Mouse (Mus musculus) embryonic facial prominence, embryonic 11.5 days (tissue): ENCODE measurements around the gene Bmx. TPM values are rescaled to one million over a fixed set of nuclear protein-coding genes. Genes with fewer than 3 reads are reported as not detected.

Experiments used
- polyA plus RNA-seq: library from polyadenylated mRNA; unstranded; fragments of >200 nt; fragmentation: Nextera tagmentation; extraction: Ambion mirVana; gene quantifications from 2 replicates; pipeline ENCODE4 v1.2.1, GENCODE M21; 2014

Gene Bmx
- polyA plus RNA-seq, 1 experiment from 2014 or later, result 0.59 TPM

Other genes starting within 250 kb of the Bmx start
- 0.24 and 0.34 TPM in 2 replicates for gene Car5b, start 230.2 kb downstream of the Bmx start, polyA plus RNA-seq
- gene Siah1b, start 181.7 kb downstream of the Bmx start, polyA plus RNA-seq, result 42.8 and 44.9 TPM in 2 replicates
- gene Cltrn, start 169.4 kb downstream of the Bmx start, polyA plus RNA-seq, result 0.56 TPM in 1 of 2 replicates, not detected in the other
- gene Ace2, start 118.9 kb downstream of the Bmx start, polyA plus RNA-seq, result 0.21 TPM in 1 of 2 replicates, not detected in the other
- gene Pir, start 11.2 kb upstream of the Bmx start, polyA plus RNA-seq, result 7.3 and 8.0 TPM in 2 replicates
- 3.1 and 4.1 TPM in 2 replicates for gene Vegfd, start 115.2 kb upstream of the Bmx start, polyA plus RNA-seq
- 16.9 and 17.6 TPM in 2 replicates for gene Piga, start 161.6 kb upstream of the Bmx start, polyA plus RNA-seq
- gene Asb11, start 178.8 kb upstream of the Bmx start, polyA plus RNA-seq, result not detected in 2 replicates
- 2.3 and 2.7 TPM in 2 replicates for gene Asb9, start 248.1 kb upstream of the Bmx start, polyA plus RNA-seq